ENCODE assay signal across 23 mouse cellular contexts in the genomic region with DNA sequence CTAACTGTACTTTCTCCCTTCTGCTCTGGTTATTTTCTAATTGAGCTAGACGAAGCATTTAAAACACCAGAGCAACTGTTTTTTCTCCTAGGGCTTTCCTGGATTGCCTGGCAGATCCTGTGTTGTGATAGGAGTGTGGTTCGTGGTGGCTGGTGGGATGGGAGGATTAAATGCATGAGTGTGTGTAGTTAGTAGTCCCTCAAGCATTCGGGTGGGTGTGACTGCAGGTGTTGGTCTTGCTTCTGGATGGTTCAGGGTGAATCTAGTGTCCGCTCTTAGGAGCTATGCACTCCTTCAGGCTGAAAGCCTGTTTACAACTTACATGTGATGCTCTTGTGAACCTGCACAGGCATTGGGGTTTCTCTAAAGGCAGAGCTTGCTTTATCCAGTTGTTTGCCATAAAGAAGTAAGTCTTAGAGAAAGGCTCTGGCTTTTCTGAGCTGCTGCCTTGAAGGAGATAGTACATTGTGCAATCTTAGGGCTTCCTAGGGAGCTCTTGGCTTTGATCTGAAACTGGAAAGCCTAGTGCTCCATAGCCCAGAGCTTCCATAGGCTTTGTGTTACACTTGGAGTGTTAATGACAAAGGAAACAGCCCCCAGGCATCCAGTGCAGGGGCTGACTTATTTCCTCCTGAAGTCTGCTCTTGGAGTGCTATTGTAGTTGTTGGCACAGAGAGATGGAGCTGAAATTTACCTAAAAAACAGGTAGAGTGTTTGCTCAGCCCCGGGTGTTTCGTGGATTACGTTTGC.
A peak's percentile ranks its signal among the peaks of the same experiment; 100 is the strongest.
DNase-seq lines count a peak whose midpoint lies in the region; ATAC-seq and TF ChIP-seq lines count a peak whose summit lies in the region.
"Had no signal": no experiment of that assay in that cellular context is flagged by ENCODE, and none has a peak within 500 bp of the region (broad histone marks: within the 10 kb centered on the region; RNA-seq: fewer than 3 reads in every experiment).

No protein-coding gene starts in this region.

- TF ChIP-seq EP300 in stomach, postnatal 0 days (optimal IDR thresholded peaks at IDR 0.05) = no peak

- H3K9me3 ChIP-seq in lung, embryonic 14.5 days (ENCODE audit: low read depth, low read length) = no peaks in the 10 kb centered on the region
- no peaks in the 10 kb centered on the region for H3K9me3 ChIP-seq in midbrain, embryonic 14.5 days (ENCODE audit: control insufficient read depth, low read length)
- no peaks in the 10 kb centered on the region for H3K9me3 ChIP-seq in stomach, postnatal 0 days (ENCODE audit: control insufficient read depth, low read length)
- H3K9me3 ChIP-seq: forebrain, embryonic 12.5 days; G1E; heart, embryonic 15.5 days; megakaryocyte, embryonic 14.5 days had no signal

- no peak overlapping the region for H3K4me2 ChIP-seq in lung, embryonic 14.5 days
- H3K4me2 ChIP-seq in midbrain, embryonic 14.5 days (ENCODE audit: low read length) = no peak overlapping the region
- no peak overlapping the region for H3K4me2 ChIP-seq in stomach, postnatal 0 days (replicated peaks; ENCODE audit: low read depth)
- H3K4me2 ChIP-seq: forebrain, embryonic 12.5 days; heart, embryonic 15.5 days had no signal

- no peak for TF ChIP-seq CTCF in lung, embryonic 14.5 days (IDR thresholded peaks at IDR 0.05; ENCODE audit: low read depth)
- TF ChIP-seq CTCF in brain, embryonic 14.5 days (IDR thresholded peaks at IDR 0.05; ENCODE audit: borderline replicate concordance, extremely low read depth, insufficient read depth, insufficient read length) = no peak
- no peak for TF ChIP-seq CTCF in stomach, postnatal 0 days (IDR thresholded peaks at IDR 0.05; ENCODE audit: low read depth)

- no peak overlapping the region for H3K4me3 ChIP-seq in lung, embryonic 14.5 days (ENCODE audit: low read depth, low read length)
- no peak overlapping the region for H3K4me3 ChIP-seq in midbrain, embryonic 14.5 days (replicated peaks; ENCODE audit: low read depth, low read length)
- H3K4me3 ChIP-seq in stomach, postnatal 0 days (ENCODE audit: low read depth, low read length) = no peak overlapping the region
- H3K4me3 ChIP-seq: forebrain, embryonic 12.5 days; heart, embryonic 15.5 days; megakaryocyte, embryonic 14.5 days; myocyte had no signal

- no peak overlapping the region for H3K27ac ChIP-seq in lung, embryonic 14.5 days (ENCODE audit: low read depth)
- H3K27ac ChIP-seq in midbrain, embryonic 14.5 days (replicated peaks; ENCODE audit: low read depth, low read length) = no peak overlapping the region
- no peak overlapping the region for H3K27ac ChIP-seq in stomach, postnatal 0 days (replicated peaks)
- H3K27ac ChIP-seq: forebrain, embryonic 12.5 days; heart, embryonic 15.5 days had no signal

- ATAC-seq in lung, embryonic 14.5 days (ENCODE audit: insufficient read depth) = peak; percentile 58; the same call in 1 of the 2 replicates
- no peak for ATAC-seq in midbrain, embryonic 14.5 days (ENCODE audit: low FRiP score, low TSS enrichment)
- no peak for ATAC-seq in stomach, postnatal 0 days (ENCODE audit: low FRiP score, low TSS enrichment)

- intact Hi-C loops in heart, postnatal 14 days (cut with DNase I) = no loop called here

- no peak for TF ChIP-seq POLR2A in brain, embryonic 14.5 days (IDR thresholded peaks at IDR 0.05; ENCODE audit: borderline replicate concordance, extremely low read depth, insufficient read depth, insufficient read length, poor library complexity, severe bottlenecking)

- H3K9ac ChIP-seq in lung, embryonic 14.5 days = no peak overlapping the region
- H3K9ac ChIP-seq in midbrain, embryonic 14.5 days (replicated peaks; ENCODE audit: low read length) = no peak overlapping the region
- H3K9ac ChIP-seq in stomach, postnatal 0 days (ENCODE audit: low read length) = no peak overlapping the region
- H3K9ac ChIP-seq: forebrain, embryonic 12.5 days; heart, embryonic 15.5 days had no signal

- no peaks in the 10 kb centered on the region for H3K27me3 ChIP-seq in lung, embryonic 14.5 days (ENCODE audit: insufficient read depth, low read length)
- H3K27me3 ChIP-seq in midbrain, embryonic 14.5 days (ENCODE audit: control insufficient read depth, insufficient read depth, low read length) = no peaks in the 10 kb centered on the region
- H3K27me3 ChIP-seq in stomach, postnatal 0 days (ENCODE audit: control insufficient read depth, insufficient read depth, low read length) = no peaks in the 10 kb centered on the region
- H3K27me3 ChIP-seq: forebrain, embryonic 12.5 days; heart, embryonic 15.5 days; megakaryocyte, embryonic 14.5 days had no signal

- WGBS in lung, embryonic 14.5 days = 74% methylated on average over 7 of the region's 7 CpGs
- 43% methylated on average over 7 of the region's 7 CpGs for WGBS in midbrain, embryonic 14.5 days
- 69% methylated on average over 7 of the region's 7 CpGs for WGBS in stomach, postnatal 0 days

- H3K4me1 ChIP-seq in lung, embryonic 14.5 days (ENCODE audit: insufficient read depth) = no peaks in the 10 kb centered on the region
- H3K4me1 ChIP-seq in midbrain, embryonic 14.5 days (ENCODE audit: control insufficient read depth, insufficient read depth, low read length) = peaks cover 15% of the 10 kb centered on the region; the same call in 1 of the 2 replicates
- H3K4me1 ChIP-seq in stomach, postnatal 0 days (replicated peaks; ENCODE audit: control insufficient read depth, insufficient read depth) = no peaks in the 10 kb centered on the region

- DNase-seq in lung, embryonic 14.5 days = no peak
- no peak for DNase-seq in lung, postnatal 4 days
- peak; percentile 17 for DNase-seq in MN1 (ENCODE audit: low spot score)
- DNase-seq in brain, embryonic 14.5 days (ENCODE audit: low read depth) = peak; percentile 45
- peak; percentile 47 for DNase-seq in midbrain, embryonic 14.5 days
- DNase-seq in heart, postnatal 14 days = no peak
- DNase-seq in stomach, postnatal 0 days (ENCODE audit: low spot score) = no peak
- DNase-seq in gastrocnemius, adult 18-20 months (ENCODE audit: low spot score) = no peak
- DNase-seq: adrenal gland, adult 8-10 months; cerebellum, postnatal 10 days; gastrocnemius, postnatal 25 days; kidney, adult 18-20 months; kidney, postnatal 10 days; left cerebral cortex, postnatal 4 days; liver; right cerebral cortex, postnatal 14 days; thymus, adult 18-20 months; thymus, postnatal 4 days had no signal

- peaks cover 51% of the 10 kb centered on the region for H3K36me3 ChIP-seq in lung, embryonic 14.5 days (ENCODE audit: insufficient read depth)
- H3K36me3 ChIP-seq in midbrain, embryonic 14.5 days (ENCODE audit: control insufficient read depth, insufficient read depth, low read length) = peaks cover 9% of the 10 kb centered on the region
- peaks cover 5% of the 10 kb centered on the region; the same call in 1 of the 2 replicates for H3K36me3 ChIP-seq in stomach, postnatal 0 days (ENCODE audit: control insufficient read depth, insufficient read depth, low read length)

Comparison
In these comparisons a context has a peak if more than half of its experiments do, and no peak if none do; other contexts are left out.
1. DNase-seq: peak in MN1 (single experiment), brain, embryonic 14.5 days (single experiment) and midbrain, embryonic 14.5 days (single experiment); none in lung, embryonic 14.5 days (single experiment), lung, postnatal 4 days (0 of 2), heart, postnatal 14 days (0 of 2), stomach, postnatal 0 days (single experiment) and gastrocnemius, adult 18-20 months (single experiment).